Mouse (Mus musculus): ENCODE data around the gene Edil3.

- TF ChIP-seq CTCF (IDR thresholded peaks at IDR 0.05), result no peak
- TF ChIP-seq POLR2A (IDR thresholded peaks at IDR 0.05; ENCODE audit: insufficient read depth, low read depth, low read length), result no peak
Observed at GRCm38 (mm10) chr13:88822976-88823521, 1.8 kb downstream of the Edil3 start.

Data from heart, adult 2 months (tissue).